ENCODE assay signal across 8 mouse cellular contexts in the genomic region with DNA sequence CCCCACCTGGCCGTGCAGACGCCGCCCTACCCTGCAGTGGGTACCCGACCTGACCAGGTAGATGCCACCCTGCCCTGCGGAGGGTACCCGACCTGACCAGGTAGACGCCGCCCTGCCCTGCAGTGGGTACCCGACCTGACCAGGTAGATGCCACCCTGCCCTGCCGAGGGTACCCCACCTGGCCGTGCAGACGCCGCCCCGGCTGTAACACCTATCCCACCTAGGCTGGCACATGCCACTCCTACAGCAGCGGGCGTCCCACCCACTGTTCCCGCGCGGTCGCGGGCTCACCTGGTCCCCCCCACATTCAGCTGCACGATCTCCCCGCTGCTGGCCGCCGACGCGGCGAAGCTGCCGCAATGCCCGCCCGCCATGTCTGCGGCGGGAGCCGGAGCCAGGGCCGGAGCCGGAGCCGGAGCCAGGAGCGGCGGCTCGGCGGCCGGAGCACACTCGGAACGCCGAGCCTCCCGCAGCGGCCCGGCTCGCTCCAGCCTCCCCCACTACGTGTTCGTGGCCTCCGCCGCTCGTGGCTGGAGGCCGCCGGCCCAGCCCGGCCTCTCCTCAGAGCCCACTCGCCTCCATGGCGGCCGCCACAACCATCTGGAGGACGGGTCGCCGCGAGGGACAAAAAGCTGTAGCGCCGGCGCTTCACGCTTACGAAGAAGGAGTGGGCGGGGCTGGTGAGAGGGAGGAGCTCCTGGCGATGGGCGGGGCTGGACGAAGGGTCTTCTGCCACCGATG. TPM values are rescaled to one million over a fixed set of nuclear protein-coding genes. Genes with fewer than 3 reads are reported as not detected.
DNase-seq lines count a peak whose midpoint lies in the region; ATAC-seq and TF ChIP-seq lines count a peak whose summit lies in the region.

A gene (minus strand): TSS at position 603 of the 741 bp plus-strand sequence.

- H3K9me3 ChIP-seq in CH12.LX (replicated peaks; ENCODE audit: low read length), result no peaks in the 10 kb centered on the region
- no peaks in the 10 kb centered on the region for H3K9me3 ChIP-seq in forebrain, embryonic 11.5 days (ENCODE audit: control insufficient read depth, low read length)
- no peaks in the 10 kb centered on the region for H3K9me3 ChIP-seq in heart, embryonic 16.5 days (replicated peaks; ENCODE audit: control insufficient read depth, low read length)
- H3K9me3 ChIP-seq in liver, embryonic 15.5 days (replicated peaks), result no peaks in the 10 kb centered on the region
- no peaks in the 10 kb centered on the region for H3K9me3 ChIP-seq in neural tube, embryonic 12.5 days

- H3K4me3 ChIP-seq in CH12.LX (replicated peaks in 1 of 3; ENCODE audit: low read depth in 2 of 3, low read length in 2 of 3, poor library complexity in 1 of 3), result peak within 1 kb of the TSS; percentile 83 to 99 (median 93)
- H3K4me3 ChIP-seq in forebrain, embryonic 11.5 days (ENCODE audit: low read depth, low read length), result peak within 1 kb of the TSS; percentile 96
- peak within 1 kb of the TSS; percentile 96 for H3K4me3 ChIP-seq in heart, embryonic 16.5 days (ENCODE audit: low read length)
- peak within 1 kb of the TSS; percentile 93 for H3K4me3 ChIP-seq in liver, embryonic 15.5 days (replicated peaks)
- H3K4me3 ChIP-seq in neural tube, embryonic 12.5 days, result peak within 1 kb of the TSS; percentile 99

- DNase-seq in CH12.LX (ENCODE audit: extremely low read depth), result peak; percentile 91
- peak; percentile 78 for DNase-seq in c-Kit-positive CD71-positive TER-119-negative erythroid progenitor cells, embryonic 14.5 days (ENCODE audit: low read depth)
- DNase-seq in forebrain, embryonic 11.5 days (ENCODE audit: low spot score), result peak; percentile 99
- peak; percentile 97 to 100 for DNase-seq in kidney, postnatal 36 days
- DNase-seq in telencephalon, adult 2 months (ENCODE audit: low read depth, low spot score), result peak; percentile 91

- peak; percentile 90 for ATAC-seq in forebrain, embryonic 11.5 days (replicated peaks; ENCODE audit: low FRiP score)
- ATAC-seq in heart, embryonic 16.5 days (replicated peaks; ENCODE audit: extremely low read depth, insufficient read depth, low FRiP score), result peak; percentile 87
- peak; percentile 87 for ATAC-seq in liver, embryonic 15.5 days (ENCODE audit: insufficient read depth)
- peak; percentile 86 for ATAC-seq in neural tube, embryonic 12.5 days (ENCODE audit: low FRiP score, low read depth)

- in situ Hi-C loops in CH12.LX (cut with MboI; ENCODE audit: low pct_ligation_motif_present, low pct_unique_long_range_greater_than_20kb, low sequenced_read_pairs), result no loop called here

- TF ChIP-seq RAD21 in CH12.LX (IDR thresholded peaks at IDR 0.05; ENCODE audit: low read depth, low read length), result no peak

- H3K27me3 ChIP-seq in CH12.LX (replicated peaks), result no peaks in the 10 kb centered on the region
- no peaks in the 10 kb centered on the region for H3K27me3 ChIP-seq in forebrain, embryonic 11.5 days (ENCODE audit: control insufficient read depth, insufficient read depth, low read length)
- H3K27me3 ChIP-seq in heart, embryonic 16.5 days (ENCODE audit: control insufficient read depth, insufficient read depth, low read length), result no peaks in the 10 kb centered on the region
- H3K27me3 ChIP-seq in liver, embryonic 15.5 days, result peaks cover 12% of the 10 kb centered on the region
- no peaks in the 10 kb centered on the region for H3K27me3 ChIP-seq in neural tube, embryonic 12.5 days (replicated peaks)

- no peak within 1 kb of the TSS for H3K27ac ChIP-seq in CH12.LX (ENCODE audit: insufficient read depth, low read depth)
- H3K27ac ChIP-seq in forebrain, embryonic 11.5 days (ENCODE audit: low read depth, low read length), result no peak within 1 kb of the TSS
- H3K27ac ChIP-seq in heart, embryonic 16.5 days (ENCODE audit: low read length), result peak within 1 kb of the TSS; percentile 61
- H3K27ac ChIP-seq in liver, embryonic 15.5 days (replicated peaks), result peak within 1 kb of the TSS; percentile 54
- H3K27ac ChIP-seq in neural tube, embryonic 12.5 days, result 0 out of 2 replicates have a peak within 1 kb of the TSS, but pooled peaks have one; percentile 20

- peak within 1 kb of the TSS; percentile 82 for H3K4me2 ChIP-seq in CH12.LX (ENCODE audit: insufficient read depth, low read depth, poor library complexity, severe bottlenecking)
- peak within 1 kb of the TSS; percentile 89 for H3K4me2 ChIP-seq in forebrain, embryonic 11.5 days (ENCODE audit: low read depth, low read length, severe bottlenecking)
- H3K4me2 ChIP-seq in heart, embryonic 16.5 days (ENCODE audit: low read depth, low read length), result peak within 1 kb of the TSS; percentile 85
- peak within 1 kb of the TSS; percentile 87 for H3K4me2 ChIP-seq in liver, embryonic 15.5 days
- H3K4me2 ChIP-seq in neural tube, embryonic 12.5 days (replicated peaks), result peak within 1 kb of the TSS; percentile 96

- peak; percentile 90 for TF ChIP-seq POLR2A in CH12.LX (IDR thresholded peaks at IDR 0.05; ENCODE audit: low read depth, low read length)

- TF ChIP-seq EP300 in CH12.LX (IDR thresholded peaks at IDR 0.05; ENCODE audit: low read length), result no peak

- H3K36me3 ChIP-seq in CH12.LX (replicated peaks in 1 of 2; ENCODE audit: control insufficient read depth in 1 of 2, insufficient read depth in 1 of 2, low read length in 1 of 2), result peaks cover 6 to 24% of the 10 kb centered on the region in 2 experiments
- H3K36me3 ChIP-seq in forebrain, embryonic 11.5 days (ENCODE audit: control insufficient read depth, insufficient read depth, low read length), result no peaks in the 10 kb centered on the region
- no peaks in the 10 kb centered on the region for H3K36me3 ChIP-seq in heart, embryonic 16.5 days (ENCODE audit: control insufficient read depth, insufficient read depth)
- peaks cover 10% of the 10 kb centered on the region for H3K36me3 ChIP-seq in liver, embryonic 15.5 days (replicated peaks)
- no peaks in the 10 kb centered on the region for H3K36me3 ChIP-seq in neural tube, embryonic 12.5 days

- TF ChIP-seq CTCF in CH12.LX (conservative IDR thresholded peaks at IDR 0.05 in 1 of 2, IDR thresholded peaks at IDR 0.05 in 1 of 2; ENCODE audit: low read depth in 2 of 2, low read length in 2 of 2), result no peak

- H3K4me1 ChIP-seq in CH12.LX (ENCODE audit: control insufficient read depth in 1 of 2, insufficient read depth in 2 of 2), result peaks cover 7 to 37% of the 10 kb centered on the region in 2 experiments
- H3K4me1 ChIP-seq in forebrain, embryonic 11.5 days (replicated peaks; ENCODE audit: control insufficient read depth, insufficient read depth, low read length), result peaks cover 7% of the 10 kb centered on the region
- H3K4me1 ChIP-seq in heart, embryonic 16.5 days (ENCODE audit: control insufficient read depth, insufficient read depth, low read length), result peaks cover 10% of the 10 kb centered on the region
- H3K4me1 ChIP-seq in liver, embryonic 15.5 days (replicated peaks), result peaks cover 26% of the 10 kb centered on the region
- peaks cover 20% of the 10 kb centered on the region for H3K4me1 ChIP-seq in neural tube, embryonic 12.5 days

- WGBS in forebrain, embryonic 11.5 days, result under 1% methylated on average over 74 of the region's 74 CpGs
- WGBS in heart, embryonic 16.5 days, result under 1% methylated on average over 74 of the region's 74 CpGs
- under 1% methylated on average over 74 of the region's 74 CpGs for WGBS in liver, embryonic 15.5 days (ENCODE audit: insufficient replicate concordance)
- under 1% methylated on average over 74 of the region's 74 CpGs for WGBS in neural tube, embryonic 12.5 days

- H3K9ac ChIP-seq in CH12.LX (ENCODE audit: insufficient read depth, low read depth), result peak within 1 kb of the TSS; percentile 84
- peak within 1 kb of the TSS; percentile 96 for H3K9ac ChIP-seq in forebrain, embryonic 11.5 days (ENCODE audit: low read length)
- H3K9ac ChIP-seq in heart, embryonic 16.5 days (ENCODE audit: low read length), result peak within 1 kb of the TSS; percentile 95
- H3K9ac ChIP-seq in liver, embryonic 15.5 days, result peak within 1 kb of the TSS; percentile 87
- peak within 1 kb of the TSS; percentile 94 for H3K9ac ChIP-seq in neural tube, embryonic 12.5 days

- dilution Hi-C loops in CH12.LX (cut with MboI; ENCODE audit: extremely low pct_ligation_motif_present, extremely low pct_unique_long_range_greater_than_20kb, low sequenced_read_pairs), result no loop called here

- peaks cover 10% of the 10 kb centered on the region; the same call in 1 of the 2 replicates for H3K79me2 ChIP-seq in CH12.LX (replicated peaks; ENCODE audit: control insufficient read depth, extremely low read depth, insufficient read depth, poor library complexity, severe bottlenecking)

TF ChIP-seq in CH12.LX, 34 proteins besides CTCF, POLR2A, EP300 and RAD21 (continues in another document):
- TF ChIP-seq ZNF384 (IDR thresholded peaks at IDR 0.05; ENCODE audit: low read depth, low read length), result no peak
- TF ChIP-seq E2F4 (IDR thresholded peaks at IDR 0.05; ENCODE audit: insufficient replicate concordance, low read depth, low read length), result no peak
- peak; percentile 76 for TF ChIP-seq NELFE (IDR thresholded peaks at IDR 0.05; ENCODE audit: low read depth, low read length)
- no peak for TF ChIP-seq CHD2 (IDR thresholded peaks at IDR 0.05; ENCODE audit: low read length)
- TF ChIP-seq POLR2AphosphoS2 (IDR thresholded peaks at IDR 0.05; ENCODE audit: low read depth, low read length), result peak; percentile 48; the same call in 1 of the 2 replicates
- TF ChIP-seq USF1 (IDR thresholded peaks at IDR 0.05; ENCODE audit: low read depth, low read length), result no peak
- no peak for TF ChIP-seq MAFK (IDR thresholded peaks at IDR 0.05; ENCODE audit: insufficient replicate concordance, low read length)
- TF ChIP-seq PAX5 (IDR thresholded peaks at IDR 0.05; ENCODE audit: low read length), result no peak
- TF ChIP-seq MAX (IDR thresholded peaks at IDR 0.05; ENCODE audit: low read length), result no peak; the same call in 1 of the 2 replicates
- TF ChIP-seq ZKSCAN1 (IDR thresholded peaks at IDR 0.05; ENCODE audit: borderline replicate concordance, low read depth, low read length), result no peak
- TF ChIP-seq ETS1 (conservative IDR thresholded peaks at IDR 0.05; ENCODE audit: low read depth, low read length), result no peak
- peak; percentile 86 for TF ChIP-seq TCF12 (IDR thresholded peaks at IDR 0.05; ENCODE audit: low read depth, low read length)
- no peak for TF ChIP-seq ZC3H11A (IDR thresholded peaks at IDR 0.05; ENCODE audit: low read depth, low read length)
- TF ChIP-seq BHLHE40 (IDR thresholded peaks at IDR 0.05; ENCODE audit: low read depth, low read length), result no peak
- peak; percentile 70; the same call in 1 of the 2 replicates for TF ChIP-seq MXI1 (IDR thresholded peaks at IDR 0.05; ENCODE audit: low read depth, low read length)

RNA-seq across cellular contexts. Expression of the gene that starts here (rescaled TPM):
- total RNA-seq in CH12.LX (2012; rRNA removed) (16.5 and 18.0 TPM in 2 replicates), CH12.LX (2014; rRNA removed) (8.4 and 8.9 TPM in 2 replicates)
- 15.4 and 20.5 TPM in 2 replicates for polyA plus RNA-seq in CH12.LX (2012; ENCODE audit: insufficient read length, low read depth)
- 36.4 and 44.6 TPM in 2 replicates for polyA plus RNA-seq in forebrain, embryonic 11.5 days (2014; fragmentation: Nextera tagmentation; extraction: Ambion mirVana)
- 19.1 and 23.0 TPM in 2 replicates for polyA plus RNA-seq in heart, embryonic 16.5 days (2015; fragmentation: Nextera tagmentation; extraction: Ambion mirVana)
- polyA plus RNA-seq in liver, embryonic 15.5 days (2015; fragmentation: Nextera tagmentation; extraction: Ambion mirVana), result 9.4 and 11.7 TPM in 2 replicates
- polyA plus RNA-seq in neural tube, embryonic 12.5 days (2016; fragmentation: Nextera tagmentation; extraction: Ambion mirVana), result 41.8 and 42.4 TPM in 2 replicates

Comparison
In these comparisons a context has a peak if more than half of its experiments do, and no peak if none do; other contexts are left out.
1. H3K27ac ChIP-seq: peak in heart, embryonic 16.5 days (single experiment), liver, embryonic 15.5 days (single experiment) and neural tube, embryonic 12.5 days (single experiment); none in CH12.LX (single experiment) and forebrain, embryonic 11.5 days (single experiment).
2. Peak in every context shown above with its lines, with median percentiles within 50 percentile points of each other: DNase-seq, H3K4me2 ChIP-seq, H3K4me3 ChIP-seq, H3K9ac ChIP-seq and ATAC-seq.